Mouse (Mus musculus): ENCODE measurements around the gene Slc12a9. TPM values are rescaled to one million over a fixed set of nuclear protein-coding genes. Genes with fewer than 3 reads are reported as not detected.
A peak's percentile ranks its signal among the peaks of the same experiment; 100 is the strongest.

Slc12a9 gene
- total and polyA plus RNA-seq, 2 experiments from 2014 or later, result 18.4 to 21.8 TPM

- Histone ChIP-seq H3K9me3 (ENCODE audit: low read length) (no peaks in the 10 kb centered on the region), H3K36me3 (ENCODE audit: insufficient read depth) (0 out of 2 replicates have a peak, but pooled peaks cover 6% of the 10 kb centered on the region), H3K4me2 (ENCODE audit: low read depth) (peak overlapping the region; percentile 94), H3K27me3 (ENCODE audit: insufficient read depth, low read length) (peaks cover 15% of the 10 kb centered on the region), H3K4me3 (ENCODE audit: low read depth, low read length) (peak overlapping the region; percentile 7; the same call in 1 of the 2 replicates), H3K4me1 (ENCODE audit: insufficient read depth) (peaks cover 13% of the 10 kb centered on the region), H3K9ac (0 out of 2 replicates have a peak overlapping the region, but pooled peaks have one; percentile 62), H3K27ac (ENCODE audit: low read depth, low read length) (no peak overlapping the region)
- DNase-seq (no peak), ATAC-seq (no peak)
- no peak for TF ChIP-seq CTCF (IDR thresholded peaks at IDR 0.05; ENCODE audit: low read depth)
- 12% methylated on average over 4 of the region's 4 CpGs for WGBS
Observed at GRCm38 (mm10) chr5:137351394-137351793, 18.0 kb upstream of the Slc12a9 start.

- Histone ChIP-seq H3K4me3 (ENCODE audit: low read depth, low read length) (peak overlapping the region; percentile 65), H3K36me3 (ENCODE audit: insufficient read depth) (0 out of 2 replicates have a peak, but pooled peaks cover 6% of the 10 kb centered on the region), H3K27ac (ENCODE audit: low read depth, low read length) (no peak overlapping the region), H3K9me3 (ENCODE audit: low read length) (no peaks in the 10 kb centered on the region), H3K27me3 (ENCODE audit: insufficient read depth, low read length) (peaks cover 15% of the 10 kb centered on the region), H3K4me1 (ENCODE audit: insufficient read depth) (peaks cover 13% of the 10 kb centered on the region), H3K9ac (peak overlapping the region; percentile 62; the same call in 1 of the 2 replicates), H3K4me2 (ENCODE audit: low read depth) (peak overlapping the region; percentile 94)
- DNase-seq (no peak), ATAC-seq (no peak)
- 6% methylated on average over 8 of the region's 8 CpGs for WGBS
- TF ChIP-seq CTCF (IDR thresholded peaks at IDR 0.05; ENCODE audit: low read depth), result no peak
Observed at GRCm38 (mm10) chr5:137351058-137351380, 17.6 kb upstream of the Slc12a9 start.

GRCm38 (mm10) chr5:137350205-137351057 is 17.0 kb upstream of the Slc12a9 start:
- 3% methylated on average over 50 of the region's 55 CpGs for WGBS
- DNase-seq (no peak), ATAC-seq (peak; percentile 74)
- peaks cover 13% of the 10 kb centered on the region for H3K4me1 ChIP-seq (ENCODE audit: insufficient read depth)
- no peak for TF ChIP-seq CTCF (IDR thresholded peaks at IDR 0.05; ENCODE audit: low read depth)
- H3K9ac ChIP-seq, result peak overlapping the region; percentile 62
- H3K27ac ChIP-seq (ENCODE audit: low read depth, low read length), result peak overlapping the region; percentile 40; the same call in 1 of the 2 replicates
- no peaks in the 10 kb centered on the region for H3K9me3 ChIP-seq (ENCODE audit: low read length)
- peak overlapping the region; percentile 65 for H3K4me3 ChIP-seq (ENCODE audit: low read depth, low read length)
- 0 out of 2 replicates have a peak, but pooled peaks cover 6% of the 10 kb centered on the region for H3K36me3 ChIP-seq (ENCODE audit: insufficient read depth)
- H3K4me2 ChIP-seq (ENCODE audit: low read depth), result peak overlapping the region; percentile 94
- H3K27me3 ChIP-seq (ENCODE audit: insufficient read depth, low read length), result peaks cover 15% of the 10 kb centered on the region

GRCm38 (mm10) chr5:137349384-137350204 is 16.2 kb upstream of the Slc12a9 start, which contains the start of gene Ephb4:
TSS of gene Ephb4 (plus strand) at chr5:137350109.
- H3K4me2 ChIP-seq (ENCODE audit: low read depth), result peak within 1 kb of the TSS; percentile 94
- peaks cover 13% of the 10 kb centered on the region for H3K4me1 ChIP-seq (ENCODE audit: insufficient read depth)
- no peaks in the 10 kb centered on the region for H3K9me3 ChIP-seq (ENCODE audit: low read length)
- TF ChIP-seq CTCF (IDR thresholded peaks at IDR 0.05; ENCODE audit: low read depth), result peak; percentile 46
- peaks cover 15% of the 10 kb centered on the region for H3K27me3 ChIP-seq (ENCODE audit: insufficient read depth, low read length)
- H3K9ac ChIP-seq, result peak within 1 kb of the TSS; percentile 62
- 3% methylated on average over 28 of the region's 32 CpGs for WGBS
- 0 out of 2 replicates have a peak, but pooled peaks cover 5% of the 10 kb centered on the region for H3K36me3 ChIP-seq (ENCODE audit: insufficient read depth)
- H3K27ac ChIP-seq (ENCODE audit: low read depth, low read length), result peak within 1 kb of the TSS; percentile 40; the same call in 1 of the 2 replicates
- peak within 1 kb of the TSS; percentile 65 for H3K4me3 ChIP-seq (ENCODE audit: low read depth, low read length)
- DNase-seq (peak; percentile 72), ATAC-seq (peak; percentile 90)

- H3K9ac ChIP-seq, result peak overlapping the region; percentile 22; the same call in 1 of the 2 replicates
- no peak overlapping the region for H3K27ac ChIP-seq (ENCODE audit: low read depth, low read length)
- H3K4me1 ChIP-seq (ENCODE audit: insufficient read depth), result peaks cover 13% of the 10 kb centered on the region
- H3K36me3 ChIP-seq (ENCODE audit: insufficient read depth), result no peaks in the 10 kb centered on the region
- ATAC-seq (no peak), DNase-seq (no peak)
- peak overlapping the region; percentile 65 for H3K4me3 ChIP-seq (ENCODE audit: low read depth, low read length)
- no peaks in the 10 kb centered on the region for H3K9me3 ChIP-seq (ENCODE audit: low read length)
- TF ChIP-seq CTCF (IDR thresholded peaks at IDR 0.05; ENCODE audit: low read depth), result no peak
- peaks cover 15% of the 10 kb centered on the region for H3K27me3 ChIP-seq (ENCODE audit: insufficient read depth, low read length)
- peak overlapping the region; percentile 94 for H3K4me2 ChIP-seq (ENCODE audit: low read depth)
- 1% methylated on average over 33 of the region's 33 CpGs for WGBS
Observed at GRCm38 (mm10) chr5:137348482-137349383, 15.3 kb upstream of the Slc12a9 start.

- 17% methylated on average over 7 of the region's 7 CpGs for WGBS
- TF ChIP-seq CTCF (IDR thresholded peaks at IDR 0.05; ENCODE audit: low read depth), result no peak
- H3K27me3 ChIP-seq (ENCODE audit: insufficient read depth, low read length), result peaks cover 15% of the 10 kb centered on the region
- no peak overlapping the region for H3K27ac ChIP-seq (ENCODE audit: low read depth, low read length)
- no peak overlapping the region for H3K4me3 ChIP-seq (ENCODE audit: low read depth, low read length)
- H3K4me2 ChIP-seq (ENCODE audit: low read depth), result no peak overlapping the region
- ATAC-seq (no peak), DNase-seq (no peak)
- no peak overlapping the region for H3K9ac ChIP-seq
- peaks cover 13% of the 10 kb centered on the region for H3K4me1 ChIP-seq (ENCODE audit: insufficient read depth)
- H3K36me3 ChIP-seq (ENCODE audit: insufficient read depth), result no peaks in the 10 kb centered on the region
- no peaks in the 10 kb centered on the region for H3K9me3 ChIP-seq (ENCODE audit: low read length)
Observed at GRCm38 (mm10) chr5:137347856-137348255, 14.5 kb upstream of the Slc12a9 start.

Measured in forebrain, postnatal 0 days (tissue).